Comparison of ENCODE assay signal across 18 mouse cellular contexts in the genomic region with DNA sequence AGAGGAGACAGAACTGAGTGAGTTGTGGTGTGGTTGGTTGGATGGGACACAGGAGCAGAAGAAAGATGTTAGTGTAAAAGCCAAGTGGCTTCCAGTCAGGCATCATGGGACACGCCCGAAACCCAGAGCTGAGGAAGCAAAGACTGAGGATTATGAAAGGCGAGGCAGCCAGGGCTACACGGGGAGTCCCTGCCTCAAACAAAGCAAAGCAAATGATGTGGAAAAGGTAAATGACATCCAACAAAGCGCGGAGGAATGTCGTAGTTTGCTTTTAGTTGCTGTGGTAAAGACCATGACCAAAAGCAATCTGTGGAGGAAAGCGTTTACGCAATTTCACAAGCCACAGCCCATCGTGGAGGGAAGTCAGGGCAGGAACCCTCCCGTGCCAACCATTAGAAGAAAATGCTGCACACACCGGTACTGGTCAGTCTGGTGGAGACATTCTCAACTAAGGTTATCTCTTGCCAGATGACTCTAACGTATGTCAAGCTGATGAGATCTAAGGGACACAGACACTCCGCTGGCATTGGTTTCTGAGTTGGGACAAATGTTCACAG. TPM values are rescaled to one million over a fixed set of nuclear protein-coding genes. Genes with fewer than 3 reads are reported as not detected.
"Had no signal": no experiment of that assay in that cellular context is flagged by ENCODE, and none has a peak within 500 bp of the region (broad histone marks: within the 10 kb centered on the region; RNA-seq: fewer than 3 reads in every experiment).

No protein-coding gene starts in this region.

- H3K9me3 ChIP-seq: limb, embryonic 13.5 days; midbrain, embryonic 13.5 days; neural tube, embryonic 13.5 days had no signal

- H3K36me3 ChIP-seq: limb, embryonic 13.5 days; midbrain, embryonic 13.5 days; neural tube, embryonic 13.5 days had no signal

- H3K9ac ChIP-seq: limb, embryonic 13.5 days; liver, embryonic 14.5 days; midbrain, embryonic 13.5 days; neural tube, embryonic 13.5 days had no signal

- ATAC-seq: midbrain, embryonic 13.5 days had no signal

- H3K4me2 ChIP-seq: limb, embryonic 13.5 days; midbrain, embryonic 13.5 days; neural tube, embryonic 13.5 days had no signal

- H3K27me3 ChIP-seq: limb, embryonic 13.5 days; midbrain, embryonic 13.5 days; neural tube, embryonic 13.5 days had no signal

- H3K27ac ChIP-seq: layer of hippocampus, adult 2 months; limb, embryonic 13.5 days; liver, embryonic 14.5 days; midbrain, embryonic 13.5 days; neural tube, embryonic 13.5 days had no signal

- H3K4me3 ChIP-seq: layer of hippocampus, adult 2 months; limb, embryonic 13.5 days; megakaryocyte, embryonic 14.5 days; midbrain, embryonic 13.5 days; myocyte; neural tube, embryonic 13.5 days had no signal

- DNase-seq: kidney, postnatal 10 days; kidney, postnatal 4 days; left cerebral cortex, postnatal 4 days; lung, adult 18-20 months; lung, postnatal 36 days; retina, postnatal 1 day; right cerebral cortex, postnatal 4 days; spleen, adult 18-20 months; thymus, adult 18-20 months; thymus, postnatal 14 days had no signal

- H3K4me1 ChIP-seq: limb, embryonic 13.5 days; megakaryocyte, embryonic 14.5 days; midbrain, embryonic 13.5 days had no signal

RNA-seq across cellular contexts. Expression of a gene that starts 36.3 kb away (rescaled TPM):
- total RNA-seq: liver, adult 2 months had no signal
